In the genomic region with DNA sequence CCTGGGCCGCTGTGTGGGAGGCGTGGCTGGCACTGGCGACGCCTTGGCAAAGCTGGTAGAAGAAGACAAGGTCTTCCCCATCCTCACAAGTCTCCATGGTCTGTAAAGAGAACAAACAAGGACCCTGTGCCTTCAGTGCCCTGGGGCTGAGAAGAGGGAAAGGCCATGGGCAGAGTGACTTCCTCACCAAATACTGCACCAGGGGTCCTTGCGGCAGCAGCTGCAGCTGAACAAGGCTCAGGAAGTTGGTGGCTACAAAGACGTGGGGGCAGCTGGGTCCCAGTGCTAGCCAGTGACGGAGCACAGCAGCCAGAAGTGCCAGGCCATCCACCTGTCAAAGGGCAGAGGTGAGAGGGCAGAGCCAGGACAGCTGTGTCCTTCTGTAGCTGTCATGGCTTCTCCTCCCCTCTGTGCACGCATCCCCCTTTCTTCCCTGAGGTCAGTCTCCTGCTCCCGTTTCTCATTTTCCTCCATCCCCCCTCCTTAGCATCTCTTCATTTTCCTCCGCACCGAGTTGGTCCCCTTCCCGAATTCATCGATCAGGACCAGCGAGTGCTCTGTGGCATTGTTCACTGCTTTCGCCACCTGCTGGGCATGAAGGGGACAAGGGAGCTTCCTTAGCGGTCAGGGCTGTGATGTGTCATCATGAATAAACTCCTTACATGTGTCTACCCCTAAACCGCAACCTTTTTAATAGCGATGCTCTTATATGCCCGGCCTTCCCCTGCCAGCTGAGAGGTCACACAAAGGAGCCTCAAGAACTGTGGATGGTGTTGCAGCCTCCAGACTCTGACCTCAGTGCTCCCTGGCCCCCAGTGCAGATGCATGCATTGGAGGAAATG, we compare ENCODE assay signal across 8 mouse cellular contexts. TPM values are rescaled to one million over a fixed set of nuclear protein-coding genes. Genes with fewer than 3 reads are reported as not detected.
A peak's percentile ranks its signal among the peaks of the same experiment; 100 is the strongest.
DNase-seq lines count a peak whose midpoint lies in the region; ATAC-seq and TF ChIP-seq lines count a peak whose summit lies in the region.

No protein-coding gene starts in this region.

- ATAC-seq in heart, embryonic 12.5 days (ENCODE audit: insufficient number of reproducible peaks, low FRiP score) = no peak
- ATAC-seq in hindbrain, embryonic 14.5 days (ENCODE audit: low FRiP score) = no peak
- peak; percentile 69 for ATAC-seq in megakaryocyte progenitor cell, adult 5-6 weeks (replicated peaks; ENCODE audit: poor library complexity)

- no peak overlapping the region; the same call in 1 of the 2 replicates for H3K9ac ChIP-seq in heart, embryonic 12.5 days
- H3K9ac ChIP-seq in hindbrain, embryonic 14.5 days = peak overlapping the region; percentile 32; the same call in 1 of the 2 replicates

- H3K4me1 ChIP-seq in heart, embryonic 12.5 days (replicated peaks) = peaks cover 30% of the 10 kb centered on the region
- H3K4me1 ChIP-seq in hindbrain, embryonic 14.5 days (replicated peaks; ENCODE audit: control insufficient read depth, insufficient read depth, low read length) = peaks cover 7% of the 10 kb centered on the region
- peaks cover 39% of the 10 kb centered on the region for H3K4me1 ChIP-seq in thymus, adult 2 months (replicated peaks; ENCODE audit: control insufficient read depth, insufficient read depth, low read length)

- H3K4me2 ChIP-seq in heart, embryonic 12.5 days = peak overlapping the region; percentile 24; the same call in 1 of the 2 replicates
- peak overlapping the region; percentile 44 for H3K4me2 ChIP-seq in hindbrain, embryonic 14.5 days (replicated peaks)

- peak; percentile 49; the same call in 1 of the 2 replicates for TF ChIP-seq CTCF in thymus, adult 2 months (IDR thresholded peaks at IDR 0.05; ENCODE audit: borderline replicate concordance, control insufficient read depth, extremely low read depth, insufficient read depth, low read length, poor library complexity)

- H3K27ac ChIP-seq in heart, embryonic 12.5 days (ENCODE audit: poor library complexity, severe bottlenecking) = no peak overlapping the region
- H3K27ac ChIP-seq in hindbrain, embryonic 14.5 days = no peak overlapping the region
- H3K27ac ChIP-seq in thymus, adult 2 months (ENCODE audit: control insufficient read depth, insufficient read depth, low read length) = peak overlapping the region; percentile 6; the same call in 1 of the 2 replicates

- H3K9me3 ChIP-seq in heart, embryonic 12.5 days (replicated peaks) = no peaks in the 10 kb centered on the region
- no peaks in the 10 kb centered on the region for H3K9me3 ChIP-seq in hindbrain, embryonic 14.5 days (ENCODE audit: control insufficient read depth, low read length)

- no peak for TF ChIP-seq POLR2A in thymus, adult 2 months (IDR thresholded peaks at IDR 0.05; ENCODE audit: control insufficient read depth, extremely low read depth, insufficient read depth, low read length, poor library complexity)

- no peak for DNase-seq in heart, postnatal 10 days
- DNase-seq in NIH3T3 (ENCODE audit: low read depth) = peak; percentile 53
- DNase-seq in hindbrain, embryonic 14.5 days (ENCODE audit: low spot score) = peak; percentile 51
- peak; percentile 38 for DNase-seq in thymus, adult 2 months
- no peak for DNase-seq in c-Kit-positive CD71-positive TER-119-positive erythroid progenitor cells, embryonic 14.5 days (ENCODE audit: low spot score)
- DNase-seq in spleen, postnatal 36 days (ENCODE audit: low spot score in 2 of 2) = no peak

- no peak overlapping the region for H3K4me3 ChIP-seq in heart, embryonic 12.5 days
- no peak overlapping the region; the same call in 1 of the 2 replicates for H3K4me3 ChIP-seq in hindbrain, embryonic 14.5 days (replicated peaks; ENCODE audit: low read length)
- H3K4me3 ChIP-seq in thymus, adult 2 months (ENCODE audit: control insufficient read depth, insufficient read depth, low read length) = peak overlapping the region; percentile 10

- intact Hi-C loops in heart, postnatal 10 days (cut with DNase I) = loop anchor here (2.0 kb wide), 1 partner anchor 15 kb away; no protein-coding TSS in a partner anchor

- 36% methylated on average over 19 of the region's 19 CpGs for WGBS in heart, embryonic 12.5 days
- 26% methylated on average over 19 of the region's 19 CpGs for whole genome bisulfite sequencing in hindbrain, embryonic 14.5 days
- WGBS in thymus, adult 2 months = 15% methylated on average over 19 of the region's 19 CpGs

- no peaks in the 10 kb centered on the region for H3K27me3 ChIP-seq in heart, embryonic 12.5 days (replicated peaks)
- H3K27me3 ChIP-seq in hindbrain, embryonic 14.5 days (ENCODE audit: control insufficient read depth, insufficient read depth, low read length) = no peaks in the 10 kb centered on the region
- no peaks in the 10 kb centered on the region for H3K27me3 ChIP-seq in thymus, adult 2 months (ENCODE audit: control insufficient read depth, insufficient read depth, low read length)

- no peaks in the 10 kb centered on the region for H3K36me3 ChIP-seq in heart, embryonic 12.5 days
- no peaks in the 10 kb centered on the region for H3K36me3 ChIP-seq in hindbrain, embryonic 14.5 days (replicated peaks; ENCODE audit: control insufficient read depth, insufficient read depth)
- H3K36me3 ChIP-seq in thymus, adult 2 months (ENCODE audit: control insufficient read depth, insufficient read depth, low read length) = no peaks in the 10 kb centered on the region

RNA-seq across cellular contexts. Expression of gene Sapcd1, which starts 2.1 kb away (rescaled TPM):
- 2.4 and 2.6 TPM in 2 replicates for polyA plus RNA-seq in heart, embryonic 12.5 days (2016; fragmentation: Nextera tagmentation; extraction: Ambion mirVana)
- under 1 TPM in 1 of 2 experiments, not detected in 1; 0.38 TPM for total RNA-seq in heart, postnatal 10 days (2021)
- polyA plus RNA-seq in hindbrain, embryonic 14.5 days (2014; fragmentation: Nextera tagmentation; extraction: Ambion mirVana) = 1.4 and 1.7 TPM in 2 replicates
- total RNA-seq in megakaryocyte progenitor cell, adult 5-6 weeks (2015) = 0.93 and 1.9 TPM in 2 replicates
- total RNA-seq in megakaryocyte progenitor cell, adult 5-6 weeks (2017) = 1.5 TPM in 1 of 2 replicates, not detected in the other
- polyA plus RNA-seq in thymus, adult 2 months (2012; rRNA removed) = 12.3 and 18.3 TPM in 2 replicates

RNA-seq across cellular contexts. Expression of gene Vwa7, which starts 13.5 kb away (rescaled TPM):
- 0.32 and 0.37 TPM in 2 replicates for polyA plus RNA-seq in heart, embryonic 12.5 days (2016; fragmentation: Nextera tagmentation; extraction: Ambion mirVana)
- 1 to 10 TPM; 3.3 to 3.8 TPM for total RNA-seq in heart, postnatal 10 days (2021)
- polyA plus RNA-seq in hindbrain, embryonic 14.5 days (2014; fragmentation: Nextera tagmentation; extraction: Ambion mirVana) = 0.13 and 0.16 TPM in 2 replicates
- total RNA-seq in megakaryocyte progenitor cell, adult 5-6 weeks (2015) = not detected in 2 replicates
- 0.17 TPM in 1 of 2 replicates, not detected in the other for total RNA-seq in megakaryocyte progenitor cell, adult 5-6 weeks (2017)
- polyA plus RNA-seq in thymus, adult 2 months (2012; rRNA removed) = 1.1 and 1.5 TPM in 2 replicates

RNA-seq across cellular contexts. Expression of gene Msh5, which starts 16.6 kb away (rescaled TPM):
- 3.5 and 4.9 TPM in 2 replicates for polyA plus RNA-seq in heart, embryonic 12.5 days (2016; fragmentation: Nextera tagmentation; extraction: Ambion mirVana)
- 1 to 10 TPM; 2.0 TPM for total RNA-seq in heart, postnatal 10 days (2021)
- polyA plus RNA-seq in hindbrain, embryonic 14.5 days (2014; fragmentation: Nextera tagmentation; extraction: Ambion mirVana) = 1.5 and 2.4 TPM in 2 replicates
- 4.2 and 5.7 TPM in 2 replicates for total RNA-seq in megakaryocyte progenitor cell, adult 5-6 weeks (2015)
- total RNA-seq in megakaryocyte progenitor cell, adult 5-6 weeks (2017) = 2.4 and 3.5 TPM in 2 replicates
- polyA plus RNA-seq in thymus, adult 2 months (2012; rRNA removed) = 15.5 and 20.0 TPM in 2 replicates

RNA-seq across cellular contexts. Expression of gene Clic1, which starts 19.9 kb away (rescaled TPM):
- polyA plus RNA-seq in heart, embryonic 12.5 days (2016; fragmentation: Nextera tagmentation; extraction: Ambion mirVana) = 349 and 354 TPM in 2 replicates
- 100 to 1,000 TPM; 115 to 118 TPM for total RNA-seq in heart, postnatal 10 days (2021)
- 23.8 and 24.7 TPM in 2 replicates for polyA plus RNA-seq in hindbrain, embryonic 14.5 days (2014; fragmentation: Nextera tagmentation; extraction: Ambion mirVana)
- 209 and 248 TPM in 2 replicates for total RNA-seq in megakaryocyte progenitor cell, adult 5-6 weeks (2015)
- 225 and 254 TPM in 2 replicates for total RNA-seq in megakaryocyte progenitor cell, adult 5-6 weeks (2017)
- 316 and 321 TPM in 2 replicates for polyA plus RNA-seq in thymus, adult 2 months (2012; rRNA removed)

RNA-seq across cellular contexts. Expression of gene Ddah2, which starts 28.9 kb away (rescaled TPM):
- polyA plus RNA-seq in heart, embryonic 12.5 days (2016; fragmentation: Nextera tagmentation; extraction: Ambion mirVana) = 192 and 205 TPM in 2 replicates
- 10 to 100 TPM; 84.5 to 86.1 TPM for total RNA-seq in heart, postnatal 10 days (2021)
- 295 and 328 TPM in 2 replicates for polyA plus RNA-seq in hindbrain, embryonic 14.5 days (2014; fragmentation: Nextera tagmentation; extraction: Ambion mirVana)
- total RNA-seq in megakaryocyte progenitor cell, adult 5-6 weeks (2015) = 1.8 and 2.6 TPM in 2 replicates
- 1.9 and 3.5 TPM in 2 replicates for total RNA-seq in megakaryocyte progenitor cell, adult 5-6 weeks (2017)
- polyA plus RNA-seq in thymus, adult 2 months (2012; rRNA removed) = 54.0 and 55.3 TPM in 2 replicates

Comparison
In these comparisons a context has a peak if more than half of its experiments do, and no peak if none do; other contexts are left out.
1. DNase-seq: peak in NIH3T3 (single experiment), hindbrain, embryonic 14.5 days (single experiment) and thymus, adult 2 months (single experiment); none in heart, postnatal 10 days (0 of 2), c-Kit-positive CD71-positive TER-119-positive erythroid progenitor cells, embryonic 14.5 days (single experiment) and spleen, postnatal 36 days (0 of 2).